ENCODE assay signal across 8 mouse cellular contexts in genomic region chr3:107332960-107333380, GRCm38 (mm10). TPM values are rescaled to one million over a fixed set of nuclear protein-coding genes. Genes with fewer than 3 reads are reported as not detected.
DNase-seq lines count a peak whose midpoint lies in the region; ATAC-seq and TF ChIP-seq lines count a peak whose summit lies in the region.

No protein-coding gene starts in this region.

- peak overlapping the region; percentile 94 for H3K9ac ChIP-seq in forebrain, embryonic 11.5 days (ENCODE audit: low read length)
- H3K9ac ChIP-seq in heart, embryonic 15.5 days: peak overlapping the region; percentile 92
- H3K9ac ChIP-seq in liver, embryonic 14.5 days (replicated peaks): peak overlapping the region; percentile 93
- H3K9ac ChIP-seq in neural tube, embryonic 11.5 days (ENCODE audit: low read length): peak overlapping the region; percentile 94

- H3K27ac ChIP-seq in forebrain, embryonic 11.5 days (ENCODE audit: low read depth, low read length): peak overlapping the region; percentile 96
- H3K27ac ChIP-seq in heart, embryonic 15.5 days: peak overlapping the region; percentile 97
- H3K27ac ChIP-seq in liver, embryonic 14.5 days: peak overlapping the region; percentile 94
- H3K27ac ChIP-seq in neural tube, embryonic 11.5 days (ENCODE audit: low read depth, low read length): peak overlapping the region; percentile 89

- H3K36me3 ChIP-seq in forebrain, embryonic 11.5 days (ENCODE audit: control insufficient read depth, insufficient read depth, low read length): peaks cover 4% of the 10 kb centered on the region; the same call in 1 of the 2 replicates
- H3K36me3 ChIP-seq in heart, embryonic 15.5 days: peaks cover 16% of the 10 kb centered on the region
- H3K36me3 ChIP-seq in liver, embryonic 14.5 days (replicated peaks; ENCODE audit: control insufficient read depth, insufficient read depth, low read depth): peaks cover 24% of the 10 kb centered on the region
- peaks cover 6% of the 10 kb centered on the region; the same call in 1 of the 2 replicates for H3K36me3 ChIP-seq in neural tube, embryonic 11.5 days (ENCODE audit: control insufficient read depth, insufficient read depth, low read length)

- no peak for TF ChIP-seq CTCF in liver, embryonic 14.5 days (IDR thresholded peaks at IDR 0.05; ENCODE audit: low read depth)

- peaks cover 17% of the 10 kb centered on the region for H3K4me1 ChIP-seq in forebrain, embryonic 11.5 days (replicated peaks; ENCODE audit: control insufficient read depth, insufficient read depth, low read length)
- H3K4me1 ChIP-seq in heart, embryonic 15.5 days (replicated peaks): peaks cover 21% of the 10 kb centered on the region
- H3K4me1 ChIP-seq in liver, embryonic 14.5 days (replicated peaks; ENCODE audit: control insufficient read depth in 2 of 2, insufficient read depth in 2 of 2, low read length in 1 of 2): peaks cover 18 to 19% of the 10 kb centered on the region in 2 experiments
- H3K4me1 ChIP-seq in neural tube, embryonic 11.5 days (ENCODE audit: control insufficient read depth, insufficient read depth, low read length): peaks cover 22% of the 10 kb centered on the region

- H3K4me2 ChIP-seq in forebrain, embryonic 11.5 days (ENCODE audit: low read depth, low read length, severe bottlenecking): peak overlapping the region; percentile 71; the same call in 1 of the 2 replicates
- H3K4me2 ChIP-seq in heart, embryonic 15.5 days: peak overlapping the region; percentile 82
- H3K4me2 ChIP-seq in liver, embryonic 14.5 days (ENCODE audit: low read depth): peak overlapping the region; percentile 85
- H3K4me2 ChIP-seq in neural tube, embryonic 11.5 days (ENCODE audit: low read depth): peak overlapping the region; percentile 92

- H3K9me3 ChIP-seq in forebrain, embryonic 11.5 days (ENCODE audit: control insufficient read depth, low read length): no peaks in the 10 kb centered on the region
- no peaks in the 10 kb centered on the region for H3K9me3 ChIP-seq in heart, embryonic 15.5 days (replicated peaks)
- no peaks in the 10 kb centered on the region for H3K9me3 ChIP-seq in liver, embryonic 14.5 days (ENCODE audit: control insufficient read depth, low read length)
- H3K9me3 ChIP-seq in neural tube, embryonic 11.5 days (ENCODE audit: control insufficient read depth, low read length): no peaks in the 10 kb centered on the region

- peak overlapping the region; percentile 96 for H3K4me3 ChIP-seq in forebrain, embryonic 11.5 days (ENCODE audit: low read depth, low read length)
- peak overlapping the region; percentile 86 for H3K4me3 ChIP-seq in heart, embryonic 15.5 days
- H3K4me3 ChIP-seq in liver, embryonic 14.5 days (ENCODE audit: insufficient read depth in 1 of 2, low read depth in 2 of 2, low read length in 2 of 2): peak overlapping the region; percentile 93 to 97
- peak overlapping the region; percentile 96 for H3K4me3 ChIP-seq in neural tube, embryonic 11.5 days (ENCODE audit: low read depth, low read length)

- DNase-seq in CD8-positive naive resting alpha-beta T cell, adult 2 months (ENCODE audit: low read depth in 2 of 2, low spot score in 2 of 2): peak; percentile 92 to 94
- peak; percentile 98 for DNase-seq in c-Kit-positive CD71-positive TER-119-positive erythroid progenitor cells, embryonic 14.5 days (ENCODE audit: low spot score)
- DNase-seq in forebrain, embryonic 11.5 days (ENCODE audit: low spot score): peak; percentile 96
- peak; percentile 96 to 98 for DNase-seq in kidney, postnatal 25 days
- peak; percentile 99 for DNase-seq in liver, embryonic 14.5 days (ENCODE audit: low read depth in 3 of 3, low spot score in 3 of 3)
- DNase-seq in neural tube, embryonic 11.5 days (ENCODE audit: low spot score): peak; percentile 97
- DNase-seq in telencephalon, adult 2 months (ENCODE audit: low read depth, low spot score): peak; percentile 100

- ATAC-seq in forebrain, embryonic 11.5 days (replicated peaks; ENCODE audit: low FRiP score): peak; percentile 97
- peak; percentile 94 for ATAC-seq in heart, embryonic 15.5 days (replicated peaks; ENCODE audit: insufficient number of reproducible peaks, insufficient read depth, low FRiP score, low read depth)
- peak; percentile 87 for ATAC-seq in liver, embryonic 14.5 days (ENCODE audit: insufficient read depth)
- peak; percentile 97 for ATAC-seq in neural tube, embryonic 11.5 days (ENCODE audit: insufficient read depth, low FRiP score, low TSS enrichment)

- H3K27me3 ChIP-seq in forebrain, embryonic 11.5 days (ENCODE audit: control insufficient read depth, insufficient read depth, low read length): no peaks in the 10 kb centered on the region
- no peaks in the 10 kb centered on the region for H3K27me3 ChIP-seq in heart, embryonic 15.5 days
- no peaks in the 10 kb centered on the region for H3K27me3 ChIP-seq in liver, embryonic 14.5 days (ENCODE audit: control insufficient read depth, insufficient read depth, low read length)
- H3K27me3 ChIP-seq in neural tube, embryonic 11.5 days (ENCODE audit: control insufficient read depth, insufficient read depth, low read length): no peaks in the 10 kb centered on the region

- WGBS in forebrain, embryonic 11.5 days: under 1% methylated on average over 37 of the region's 37 CpGs
- WGBS in heart, embryonic 15.5 days: 0% methylated on average over 37 of the region's 37 CpGs
- under 1% methylated on average over 37 of the region's 37 CpGs for WGBS in liver, embryonic 14.5 days (ENCODE audit: insufficient replicate concordance)
- 0% methylated on average over 37 of the region's 37 CpGs for WGBS in neural tube, embryonic 11.5 days

- TF ChIP-seq EP300 in liver, embryonic 14.5 days (IDR thresholded peaks at IDR 0.05; ENCODE audit: low read depth): peak; percentile 31; the same call in 1 of the 2 replicates

RNA-seq across cellular contexts. Expression of gene Rbm15, which starts 0.5 kb away (rescaled TPM):
- polyA plus RNA-seq in forebrain, embryonic 11.5 days (2014; fragmentation: Nextera tagmentation; extraction: Ambion mirVana): 19.4 and 22.6 TPM in 2 replicates
- 10.6 and 10.9 TPM in 2 replicates for polyA plus RNA-seq in heart, embryonic 15.5 days (2015; fragmentation: Nextera tagmentation; extraction: Ambion mirVana)
- 3.4 and 4.8 TPM in 2 replicates for polyA plus RNA-seq in liver, embryonic 14.5 days (2012; rRNA removed)
- polyA plus RNA-seq in liver, embryonic 14.5 days (2014; fragmentation: Nextera tagmentation; extraction: Ambion mirVana): 8.7 and 9.0 TPM in 2 replicates
- polyA plus RNA-seq in neural tube, embryonic 11.5 days (2014; fragmentation: Nextera tagmentation; extraction: Ambion mirVana): 17.2 and 18.3 TPM in 2 replicates

RNA-seq across cellular contexts. Expression of gene Slc16a4, which starts 41.9 kb away (rescaled TPM):
- polyA plus RNA-seq in forebrain, embryonic 11.5 days (2014; fragmentation: Nextera tagmentation; extraction: Ambion mirVana): 2.3 and 3.2 TPM in 2 replicates
- 1.5 and 2.3 TPM in 2 replicates for polyA plus RNA-seq in heart, embryonic 15.5 days (2015; fragmentation: Nextera tagmentation; extraction: Ambion mirVana)
- 0.03 TPM in 1 of 2 replicates, not detected in the other for polyA plus RNA-seq in liver, embryonic 14.5 days (2012; rRNA removed)
- polyA plus RNA-seq in liver, embryonic 14.5 days (2014; fragmentation: Nextera tagmentation; extraction: Ambion mirVana): 0.27 and 0.30 TPM in 2 replicates
- 1.6 and 1.9 TPM in 2 replicates for polyA plus RNA-seq in neural tube, embryonic 11.5 days (2014; fragmentation: Nextera tagmentation; extraction: Ambion mirVana)

RNA-seq across cellular contexts. Expression of gene Lamtor5, which starts 54.3 kb away (rescaled TPM):
- polyA plus RNA-seq in forebrain, embryonic 11.5 days (2014; fragmentation: Nextera tagmentation; extraction: Ambion mirVana): 174 and 177 TPM in 2 replicates
- 153 and 158 TPM in 2 replicates for polyA plus RNA-seq in heart, embryonic 15.5 days (2015; fragmentation: Nextera tagmentation; extraction: Ambion mirVana)
- 41.3 and 44.7 TPM in 2 replicates for polyA plus RNA-seq in liver, embryonic 14.5 days (2012; rRNA removed)
- polyA plus RNA-seq in liver, embryonic 14.5 days (2014; fragmentation: Nextera tagmentation; extraction: Ambion mirVana): 108 and 109 TPM in 2 replicates
- polyA plus RNA-seq in neural tube, embryonic 11.5 days (2014; fragmentation: Nextera tagmentation; extraction: Ambion mirVana): 187 and 189 TPM in 2 replicates

Comparison
In these comparisons a context has a peak if more than half of its experiments do, and no peak if none do; other contexts are left out.
1. Peak in every context shown above with its lines: DNase-seq, ATAC-seq, H3K4me3 ChIP-seq and H3K27ac ChIP-seq.